Mouse (Mus musculus) heart, embryonic 10.5 days (tissue): ENCODE data around the gene Gzmk. TPM values are rescaled to one million over a fixed set of nuclear protein-coding genes. Genes with fewer than 3 reads are reported as not detected.

Experiments
- polyA plus RNA-seq: library from polyadenylated mRNA; unstranded; fragments of >200 nt; fragmentation: Nextera tagmentation; extraction: Ambion mirVana; gene quantifications from 2 replicates; pipeline ENCODE4 v1.2.1, GENCODE M21; 2016

Gzmk gene
- polyA plus RNA-seq, 1 experiment from 2014 or later: not detected

Other genes starting within 250 kb of the Gzmk start
- gene Ccno, start 238.1 kb downstream of the Gzmk start, polyA plus RNA-seq: 0.10 TPM in 1 of 2 replicates, not detected in the other
- 0.13 TPM in 1 of 2 replicates, not detected in the other for gene Mcidas, start 232.1 kb downstream of the Gzmk start, polyA plus RNA-seq
- gene Cdc20b, start 190.8 kb downstream of the Gzmk start, polyA plus RNA-seq: not detected in 2 replicates
- gene Gpx8, start 179.5 kb downstream of the Gzmk start, polyA plus RNA-seq: 124 and 134 TPM in 2 replicates
- not detected in 2 replicates for gene Gzma, start 124.9 kb downstream of the Gzmk start, polyA plus RNA-seq
- gene Esm1, start 16.2 kb downstream of the Gzmk start, polyA plus RNA-seq: 0.52 and 0.87 TPM in 2 replicates
- gene BC067074, start 67.3 kb upstream of the Gzmk start, polyA plus RNA-seq: 2.8 and 3.4 TPM in 2 replicates